In genomic region chr6:129102858-129103555, GRCm38 (mm10) we compare ENCODE assay signal across 20 mouse cellular contexts. TPM values are rescaled to one million over a fixed set of nuclear protein-coding genes. Genes with fewer than 3 reads are reported as not detected.
DNase-seq lines count a peak whose midpoint lies in the region; ATAC-seq and TF ChIP-seq lines count a peak whose summit lies in the region.
"Had no signal": no experiment of that assay in that cellular context is flagged by ENCODE, and none has a peak within 500 bp of the region (broad histone marks: within the 10 kb centered on the region; RNA-seq: fewer than 3 reads in every experiment).

No protein-coding gene starts in this region.

- H3K9ac ChIP-seq in heart, postnatal 0 days (replicated peaks; ENCODE audit: low read depth, low read length) = no peak overlapping the region
- H3K9ac ChIP-seq in lung, embryonic 16.5 days (ENCODE audit: low read length) = no peak overlapping the region
- H3K9ac ChIP-seq: embryonic facial prominence, embryonic 13.5 days; limb, embryonic 15.5 days; neural tube, embryonic 15.5 days had no signal

- peak overlapping the region; percentile 64 for H3K27ac ChIP-seq in heart, postnatal 0 days (ENCODE audit: low read depth)
- H3K27ac ChIP-seq in heart, embryonic 10.5 days = no peak overlapping the region
- no peak overlapping the region; the same call in 1 of the 2 replicates for H3K27ac ChIP-seq in lung, embryonic 16.5 days (ENCODE audit: low read length)
- H3K27ac ChIP-seq in hindbrain, embryonic 10.5 days = no peak overlapping the region
- H3K27ac ChIP-seq: embryonic facial prominence, embryonic 13.5 days; forebrain, embryonic 10.5 days; limb, embryonic 15.5 days; neural tube, embryonic 15.5 days had no signal

- DNase-seq in heart, postnatal 0 days (ENCODE audit: low spot score) = peak; percentile 23
- no peak for DNase-seq in heart, embryonic 10.5 days (ENCODE audit: low spot score)
- no peak for DNase-seq in lung, postnatal 14 days
- DNase-seq in lung, postnatal 10 days = peak; percentile 21
- no peak for DNase-seq in right cerebral cortex, adult 18-20 months
- no peak for DNase-seq in hindbrain, embryonic 10.5 days (ENCODE audit: low spot score)
- DNase-seq: adrenal gland, postnatal 36 days; cerebellum, postnatal 36 days; right cerebral cortex, postnatal 14 days had no signal

- 58% methylated on average over 4 of the region's 4 CpGs for WGBS in heart, postnatal 0 days
- WGBS in heart, embryonic 10.5 days = 74% methylated on average over 4 of the region's 4 CpGs
- WGBS in lung, embryonic 16.5 days = 59% methylated on average over 4 of the region's 4 CpGs
- WGBS in hindbrain, embryonic 10.5 days = 90% methylated on average over 4 of the region's 4 CpGs

- no peaks in the 10 kb centered on the region for H3K36me3 ChIP-seq in heart, postnatal 0 days (replicated peaks; ENCODE audit: control insufficient read depth, insufficient read depth, low read length)
- H3K36me3 ChIP-seq in heart, embryonic 10.5 days = no peaks in the 10 kb centered on the region
- no peaks in the 10 kb centered on the region for H3K36me3 ChIP-seq in lung, embryonic 16.5 days (ENCODE audit: control insufficient read depth, insufficient read depth, low read length)
- H3K36me3 ChIP-seq in hindbrain, embryonic 10.5 days = no peaks in the 10 kb centered on the region
- H3K36me3 ChIP-seq: embryonic facial prominence, embryonic 13.5 days; forebrain, embryonic 10.5 days; limb, embryonic 15.5 days; neural tube, embryonic 15.5 days had no signal

- H3K4me3 ChIP-seq in heart, postnatal 0 days (ENCODE audit: low read depth, low read length) = no peak overlapping the region
- no peak overlapping the region for H3K4me3 ChIP-seq in heart, embryonic 10.5 days
- no peak overlapping the region for H3K4me3 ChIP-seq in lung, embryonic 16.5 days (ENCODE audit: low read length)
- H3K4me3 ChIP-seq in hindbrain, embryonic 10.5 days = no peak overlapping the region
- H3K4me3 ChIP-seq: embryonic facial prominence, embryonic 13.5 days; forebrain, embryonic 10.5 days; limb, embryonic 15.5 days; neural tube, embryonic 15.5 days had no signal

- no peak for TF ChIP-seq CTCF in heart, postnatal 0 days (IDR thresholded peaks at IDR 0.05; ENCODE audit: low read depth)

- H3K27me3 ChIP-seq in heart, postnatal 0 days (ENCODE audit: control insufficient read depth, insufficient read depth, low read length) = no peaks in the 10 kb centered on the region
- H3K27me3 ChIP-seq in heart, embryonic 10.5 days (ENCODE audit: insufficient read depth, poor library complexity, severe bottlenecking) = no peaks in the 10 kb centered on the region
- H3K27me3 ChIP-seq in lung, embryonic 16.5 days (ENCODE audit: control insufficient read depth, insufficient read depth, low read depth, low read length) = no peaks in the 10 kb centered on the region
- no peaks in the 10 kb centered on the region for H3K27me3 ChIP-seq in hindbrain, embryonic 10.5 days (ENCODE audit: insufficient read depth, poor library complexity, severe bottlenecking)
- H3K27me3 ChIP-seq: embryonic facial prominence, embryonic 13.5 days; limb, embryonic 15.5 days; neural tube, embryonic 15.5 days had no signal

- no peak overlapping the region for H3K4me2 ChIP-seq in heart, postnatal 0 days (ENCODE audit: low read depth, low read length)
- H3K4me2 ChIP-seq in lung, embryonic 16.5 days (ENCODE audit: low read depth, low read length) = no peak overlapping the region
- H3K4me2 ChIP-seq: embryonic facial prominence, embryonic 13.5 days; heart, embryonic 11.5 days; limb, embryonic 15.5 days; neural tube, embryonic 15.5 days had no signal

- H3K4me1 ChIP-seq in heart, postnatal 0 days (ENCODE audit: control insufficient read depth, insufficient read depth) = no peaks in the 10 kb centered on the region
- H3K4me1 ChIP-seq in heart, embryonic 10.5 days = no peaks in the 10 kb centered on the region
- no peaks in the 10 kb centered on the region for H3K4me1 ChIP-seq in lung, embryonic 16.5 days (replicated peaks; ENCODE audit: control insufficient read depth, insufficient read depth, low read length)
- no peaks in the 10 kb centered on the region for H3K4me1 ChIP-seq in hindbrain, embryonic 10.5 days (replicated peaks)
- H3K4me1 ChIP-seq: embryonic facial prominence, embryonic 13.5 days; forebrain, embryonic 10.5 days; limb, embryonic 15.5 days; neural tube, embryonic 15.5 days had no signal

- H3K9me3 ChIP-seq in heart, postnatal 0 days (replicated peaks; ENCODE audit: control insufficient read depth, low read length) = no peaks in the 10 kb centered on the region
- no peaks in the 10 kb centered on the region for H3K9me3 ChIP-seq in heart, embryonic 10.5 days
- no peaks in the 10 kb centered on the region for H3K9me3 ChIP-seq in lung, embryonic 16.5 days (ENCODE audit: control insufficient read depth, low read length)
- no peaks in the 10 kb centered on the region for H3K9me3 ChIP-seq in hindbrain, embryonic 10.5 days
- H3K9me3 ChIP-seq: embryonic facial prominence, embryonic 13.5 days; forebrain, embryonic 10.5 days; limb, embryonic 15.5 days; neural tube, embryonic 15.5 days had no signal

- no peak for ATAC-seq in heart, postnatal 0 days (ENCODE audit: insufficient read depth, low read depth)
- 0 out of 2 replicates have a peak, but pooled peaks have one; percentile 56 for ATAC-seq in lung, embryonic 16.5 days (ENCODE audit: low read depth)
- ATAC-seq: CD4-positive, CD25-positive, alpha-beta regulatory T cell, adult 4 months; hindbrain, embryonic 16.5 days had no signal

- TF ChIP-seq EP300 in heart, postnatal 0 days (IDR thresholded peaks at IDR 0.05; ENCODE audit: low read depth) = 0 out of 2 replicates have a peak, but pooled peaks have one; percentile 69

RNA-seq across cellular contexts. Expression of gene Clec2e, which starts 2.3 kb away (rescaled TPM):
- total RNA-seq in heart, postnatal 0 days (2014; rRNA removed; ENCODE audit: low replicate concordance) = not detected in 2 replicates
- polyA plus RNA-seq in heart, postnatal 0 days (2015; fragmentation: Nextera tagmentation; extraction: Ambion mirVana) = not detected in 2 replicates
- not detected in 2 replicates for polyA plus RNA-seq in heart, embryonic 10.5 days (2016; fragmentation: Nextera tagmentation; extraction: Ambion mirVana)
- polyA plus RNA-seq in lung, embryonic 16.5 days (2015; fragmentation: Nextera tagmentation; extraction: Ambion mirVana) = not detected in 2 replicates
- not detected in 2 replicates for polyA plus RNA-seq in hindbrain, embryonic 10.5 days (2016; fragmentation: Nextera tagmentation; extraction: Ambion mirVana)
- total RNA-seq: adrenal gland, postnatal 36 days; layer of hippocampus, adult 18-20 months; left cerebral cortex, adult 8-10 months; megakaryocyte-erythroid progenitor cell, adult 5-6 weeks had no signal
- polyA plus RNA-seq: CD4-positive, CD25-positive, alpha-beta regulatory T cell, adult 4 months; embryonic facial prominence, embryonic 13.5 days; forebrain, embryonic 10.5 days; heart, embryonic 11.5 days; hindbrain, embryonic 16.5 days; limb, embryonic 15.5 days; neural tube, embryonic 15.5 days had no signal

RNA-seq across cellular contexts. Expression of gene Klrb1f, which starts 57.3 kb away (rescaled TPM):
- total RNA-seq in heart, postnatal 0 days (2014; rRNA removed; ENCODE audit: low replicate concordance) = not detected in 2 replicates
- 0.23 and 0.34 TPM in 2 replicates for polyA plus RNA-seq in heart, postnatal 0 days (2015; fragmentation: Nextera tagmentation; extraction: Ambion mirVana)
- not detected in 2 replicates for polyA plus RNA-seq in heart, embryonic 10.5 days (2016; fragmentation: Nextera tagmentation; extraction: Ambion mirVana)
- 0.67 and 0.68 TPM in 2 replicates for polyA plus RNA-seq in lung, embryonic 16.5 days (2015; fragmentation: Nextera tagmentation; extraction: Ambion mirVana)
- polyA plus RNA-seq in hindbrain, embryonic 10.5 days (2016; fragmentation: Nextera tagmentation; extraction: Ambion mirVana) = 0.22 and 0.51 TPM in 2 replicates
- total RNA-seq: adrenal gland, postnatal 36 days; layer of hippocampus, adult 18-20 months; left cerebral cortex, adult 8-10 months had no signal
- polyA plus RNA-seq: forebrain, embryonic 10.5 days had no signal

Comparison
In these comparisons a context has a peak if more than half of its experiments do, and no peak if none do; other contexts are left out.
1. DNase-seq: peak in heart, postnatal 0 days (single experiment) and lung, postnatal 10 days (single experiment); none in heart, embryonic 10.5 days (single experiment), lung, postnatal 14 days (single experiment), right cerebral cortex, adult 18-20 months (single experiment) and hindbrain, embryonic 10.5 days (single experiment).